Mouse (Mus musculus): ENCODE measurements at regions not wholly inside any gene's neighbourhood (a gene's known extent, or its start where the extent isn't known, plus 50 kb on each side); places are given as distances from the start of the nearest gene placed in this dataset.

DNA sequence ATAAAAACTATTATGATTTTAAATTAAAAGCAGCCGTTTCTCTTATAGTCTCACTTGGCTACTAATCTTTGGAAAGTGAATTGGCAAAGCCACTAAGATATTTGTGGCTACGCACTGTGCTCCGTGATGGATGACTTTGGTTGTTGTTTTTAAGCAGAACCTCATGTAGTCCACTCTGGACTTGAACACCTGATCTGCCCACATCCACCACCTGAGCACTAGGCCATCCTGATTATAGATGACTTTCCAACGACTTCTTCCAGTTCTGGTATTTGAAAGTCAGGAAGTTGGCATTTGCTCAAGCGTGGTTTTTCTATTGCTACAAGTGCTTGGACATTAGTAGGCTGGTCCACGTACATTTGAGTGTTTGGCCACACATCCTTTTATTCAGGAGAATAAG, 344.5 kb downstream of the Mex3b start:
- Histone ChIP-seq H3K27me3 (ENCODE audit: control insufficient read depth in 1 of 2, insufficient read depth in 2 of 2, low read length in 2 of 2) (no peaks in the 10 kb centered on the region; a peak in 1 of 4 replicates), H3K27ac (ENCODE audit: control insufficient read depth, low read depth, low read length) (no peak overlapping the region), H3K4me3 (ENCODE audit: control insufficient read depth in 1 of 2, insufficient read depth in 1 of 2, low read depth in 2 of 2, low read length in 2 of 2) (no peak overlapping the region), H3K36me3 (ENCODE audit: control insufficient read depth in 1 of 2, insufficient read depth in 2 of 2, low read length in 2 of 2) (no peaks in the 10 kb centered on the region), H3K4me1 (ENCODE audit: control insufficient read depth in 1 of 2, insufficient read depth in 2 of 2, low read length in 2 of 2) (no peaks in the 10 kb centered on the region), H3K9ac (ENCODE audit: control insufficient read depth, low read depth, low read length, poor library complexity, severe bottlenecking) (no peak overlapping the region), H3K9me3 (replicated peaks; ENCODE audit: insufficient read depth, low read length) (no peaks in the 10 kb centered on the region), H3K79me2 (ENCODE audit: control insufficient read depth, insufficient read depth, low read length, poor library complexity) (no peaks in the 10 kb centered on the region)
- no peak for TF ChIP-seq NELFE (IDR thresholded peaks at IDR 0.05; ENCODE audit: low read depth, low read length)
- no peak for TF ChIP-seq MYB (IDR thresholded peaks at IDR 0.05; ENCODE audit: low read depth, low read length)
- no peak for TF ChIP-seq GATA1 (IDR thresholded peaks at IDR 0.05; ENCODE audit: low read depth, low read length)
- TF ChIP-seq POLR2AphosphoS2 (IDR thresholded peaks at IDR 0.05; ENCODE audit: low read length) = no peak
- TF ChIP-seq RAD21 (IDR thresholded peaks at IDR 0.05; ENCODE audit: low read depth, low read length) = no peak
- TF ChIP-seq MAFK (IDR thresholded peaks at IDR 0.05; ENCODE audit: borderline replicate concordance, low read depth, low read length) = no peak
- TF ChIP-seq ZC3H11A (IDR thresholded peaks at IDR 0.05; ENCODE audit: low read depth, low read length) = no peak
- TF ChIP-seq MAX (IDR thresholded peaks at IDR 0.05; ENCODE audit: low read length) = no peak
- no peak for TF ChIP-seq BHLHE40 (IDR thresholded peaks at IDR 0.05; ENCODE audit: borderline replicate concordance, low read depth, low read length)
- TF ChIP-seq TAL1 (IDR thresholded peaks at IDR 0.05; ENCODE audit: low read length) = no peak
- no peak for TF ChIP-seq MEF2A (IDR thresholded peaks at IDR 0.05; ENCODE audit: extremely low read depth, insufficient replicate concordance, low read depth, low read length, poor library complexity, severe bottlenecking)
- TF ChIP-seq NRF1 (IDR thresholded peaks at IDR 0.05; ENCODE audit: insufficient read depth, low read depth, low read length, poor library complexity, severe bottlenecking) = no peak
- no peak for TF ChIP-seq SMC3 (IDR thresholded peaks at IDR 0.05; ENCODE audit: low read depth, low read length)
- no peak for TF ChIP-seq KAT2A (conservative IDR thresholded peaks at IDR 0.05; ENCODE audit: low read depth, low read length)
- TF ChIP-seq RCOR1 (IDR thresholded peaks at IDR 0.05; ENCODE audit: low read depth, low read length) = no peak
- no peak for TF ChIP-seq E2F4 (IDR thresholded peaks at IDR 0.05; ENCODE audit: borderline replicate concordance, low read depth, low read length)
- TF ChIP-seq CTCF (IDR thresholded peaks at IDR 0.05 in 2 of 3, conservative IDR thresholded peaks at IDR 0.05 in 1 of 3; ENCODE audit: control insufficient read depth in 1 of 3, insufficient read depth in 1 of 3, low read depth in 2 of 3, low read length in 3 of 3, poor library complexity in 1 of 3, severe bottlenecking in 1 of 3) = no peak
- no peak for DNase-seq (ENCODE audit: low read depth, low spot score)

DNA sequence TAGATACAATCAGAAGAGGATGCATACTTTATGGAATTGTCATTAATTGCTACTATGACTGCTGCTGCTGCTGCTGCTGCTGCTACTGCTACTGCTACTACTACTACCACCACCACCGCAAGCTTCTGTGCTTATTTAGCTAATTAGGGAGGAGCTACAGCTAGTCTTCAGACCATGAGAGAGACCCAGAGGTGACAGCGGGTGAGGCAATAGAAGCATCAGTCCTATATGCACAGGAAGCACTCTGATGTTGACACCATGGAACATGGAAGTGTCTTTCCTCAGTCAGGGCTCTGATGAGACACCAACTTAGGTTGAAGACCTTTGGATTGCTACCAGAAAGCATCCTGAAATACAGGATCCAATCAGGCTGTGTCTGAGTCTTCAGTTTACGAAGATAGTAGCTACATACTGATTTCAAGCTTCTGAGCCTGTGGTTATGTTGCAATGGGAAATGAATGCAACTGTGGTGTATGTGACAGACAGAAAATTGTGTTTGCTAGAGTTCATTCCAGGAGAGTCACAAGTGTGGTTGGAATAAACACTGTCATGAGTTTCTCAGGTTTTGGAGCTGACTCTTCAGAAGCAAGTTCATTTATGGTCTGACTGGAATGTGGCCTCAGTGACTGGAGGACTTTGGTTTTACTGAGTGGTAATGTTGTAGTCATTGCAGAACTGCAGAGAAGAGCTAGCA, 355.0 kb downstream of the Mex3b start:
- Histone ChIP-seq H3K4me1 (ENCODE audit: control insufficient read depth in 1 of 2, insufficient read depth in 2 of 2, low read length in 2 of 2) (no peaks in the 10 kb centered on the region), H3K27ac (ENCODE audit: control insufficient read depth, low read depth, low read length) (no peak overlapping the region), H3K79me2 (ENCODE audit: control insufficient read depth, insufficient read depth, low read length, poor library complexity) (no peaks in the 10 kb centered on the region), H3K4me3 (ENCODE audit: control insufficient read depth in 1 of 2, insufficient read depth in 1 of 2, low read depth in 2 of 2, low read length in 2 of 2) (no peak overlapping the region), H3K27me3 (ENCODE audit: control insufficient read depth in 1 of 2, insufficient read depth in 2 of 2, low read length in 2 of 2) (no peaks in the 10 kb centered on the region), H3K9me3 (replicated peaks; ENCODE audit: insufficient read depth, low read length) (no peaks in the 10 kb centered on the region), H3K9ac (ENCODE audit: control insufficient read depth, low read depth, low read length, poor library complexity, severe bottlenecking) (no peak overlapping the region), H3K36me3 (ENCODE audit: control insufficient read depth in 1 of 2, insufficient read depth in 2 of 2, low read length in 2 of 2) (no peaks in the 10 kb centered on the region)
- no peak for TF ChIP-seq NELFE (IDR thresholded peaks at IDR 0.05; ENCODE audit: low read depth, low read length)
- TF ChIP-seq MAFK (IDR thresholded peaks at IDR 0.05; ENCODE audit: borderline replicate concordance, low read depth, low read length) = no peak
- TF ChIP-seq GABPA (IDR thresholded peaks at IDR 0.05; ENCODE audit: low read depth, low read length) = no peak
- no peak for TF ChIP-seq POLR2AphosphoS2 (IDR thresholded peaks at IDR 0.05; ENCODE audit: low read length)
- TF ChIP-seq RCOR1 (IDR thresholded peaks at IDR 0.05; ENCODE audit: low read depth, low read length) = no peak
- TF ChIP-seq MEF2A (IDR thresholded peaks at IDR 0.05; ENCODE audit: extremely low read depth, insufficient replicate concordance, low read depth, low read length, poor library complexity, severe bottlenecking) = no peak
- TF ChIP-seq BHLHE40 (IDR thresholded peaks at IDR 0.05; ENCODE audit: borderline replicate concordance, low read depth, low read length) = no peak
- no peak for DNase-seq (ENCODE audit: low read depth, low spot score)
